Mouse (Mus musculus) liver, embryonic 14.5 days (tissue): ENCODE data around the gene Dennd4a.

ENCODE experiments used
- CTCF ChIP-seq: IDR thresholded peaks from 2 replicates; pipeline ENCODE4 v1.5.1; 2016; ENCODE audit warnings: antibody characterized with exemption, low read depth, control low read depth
- EP300 ChIP-seq: IDR thresholded peaks from 2 replicates; pipeline ENCODE4 v1.6.1; 2016; ENCODE audit warnings: antibody characterized with exemption, low read depth

DNA sequence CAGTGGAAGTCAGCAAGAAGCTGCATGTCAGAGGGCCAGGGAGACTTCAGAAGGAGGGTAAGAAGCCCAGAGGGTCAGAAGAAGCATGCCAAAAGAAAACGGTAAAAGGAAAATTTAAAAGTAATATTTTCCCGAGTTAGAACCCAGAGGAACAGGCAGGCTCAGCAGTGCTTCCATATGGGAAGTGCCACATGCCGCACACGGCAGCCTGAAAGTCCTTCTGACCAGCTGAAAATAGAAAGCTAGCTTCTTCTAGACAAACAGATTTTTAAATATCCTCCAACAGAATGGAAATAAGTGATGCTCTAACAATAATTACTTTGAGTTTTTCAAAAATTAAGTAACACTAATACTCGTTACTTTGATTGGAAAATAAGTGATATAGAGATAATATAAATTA, 74.9 kb downstream of the Dennd4a start:
- TF ChIP-seq CTCF, result no peak
- no peak for TF ChIP-seq EP300
